Mouse (Mus musculus) neural tube, embryonic 11.5 days (tissue): ENCODE results near the gene Cbfa2t3. TPM values are rescaled to one million over a fixed set of nuclear protein-coding genes. Genes with fewer than 3 reads are reported as not detected.
A peak's percentile ranks its signal among the peaks of the same experiment; 100 is the strongest.

Experiments
- ATAC-seq: fragments of 200-750 bp; cut with Nextera tagmentation; 2 replicates; pipeline ENCODE4 v1.8.0; 2017; ENCODE audit warnings: moderate number of reproducible peaks, mild to moderate bottlenecking, moderate TSS enrichment, moderate library complexity; ENCODE audit not compliant: insufficient read depth, low FRiP score, low TSS enrichment
- DNase-seq: peaks from one replicate; pipeline ENCODE4 v3.0.0-alpha.2; 2015; ENCODE audit warnings: low spot score
- H3K27ac ChIP-seq: fragments of 300-500 bp; sonication (generic); 2 replicates; pipeline ENCODE4 v1.5.1; 2014; ENCODE audit warnings: low read depth, mild to moderate bottlenecking, low read length
- H3K27me3 ChIP-seq: fragments of 300-500 bp; sonication (generic); 2 replicates; pipeline ENCODE4 v1.6.1; 2014; ENCODE audit warnings: mild to moderate bottlenecking, low read length, mixed read lengths; ENCODE audit not compliant: control insufficient read depth, insufficient read depth
- H3K36me3 ChIP-seq: fragments of 300-500 bp; sonication (generic); 2 replicates; pipeline ENCODE4 v1.6.1; 2014; ENCODE audit warnings: mild to moderate bottlenecking, low read length, moderate library complexity, mixed read lengths; ENCODE audit not compliant: control insufficient read depth, insufficient read depth
- H3K4me1 ChIP-seq: fragments of 300-500 bp; sonication (generic); 2 replicates; pipeline ENCODE4 v1.6.1; 2014; ENCODE audit warnings: low read length, mixed read lengths; ENCODE audit not compliant: control insufficient read depth, insufficient read depth
- H3K4me2 ChIP-seq: fragments of 300-500 bp; sonication (generic); 2 replicates; pipeline ENCODE4 v1.6.1; 2014; ENCODE audit warnings: low read depth, mild to moderate bottlenecking, moderate library complexity
- H3K4me3 ChIP-seq: fragments of 300-500 bp; sonication (generic); 2 replicates; pipeline ENCODE4 v1.5.1; 2014; ENCODE audit warnings: low read depth, low read length
- H3K9ac ChIP-seq: fragments of 300-500 bp; sonication (generic); 2 replicates; pipeline ENCODE4 v1.6.1; 2014; ENCODE audit warnings: mild to moderate bottlenecking, low read length
- H3K9me3 ChIP-seq: fragments of 300-500 bp; sonication (generic); 2 replicates; pipeline ENCODE4 v1.6.1; 2016; ENCODE audit warnings: low read length; ENCODE audit not compliant: control insufficient read depth
- WGBS: fragments of 180-500 bp; shearing (Covaris S2); extraction: QIAGEN DNeasy Blood & Tissue Kit; methylation state at CpG from one replicate; pipeline ENCODE4 v1.1.7; 2014; 5-methylcytosine and 5-hydroxymethylcytosine counted together
- polyA plus RNA-seq: library from polyadenylated mRNA; unstranded; fragments of >200 nt; fragmentation: Nextera tagmentation; extraction: Ambion mirVana; gene quantifications from 2 replicates; pipeline ENCODE4 v1.2.1, GENCODE M21; 2014

Gene Cbfa2t3
- polyA plus RNA-seq, 1 experiment from 2014 or later = 8.5 TPM

DNA sequence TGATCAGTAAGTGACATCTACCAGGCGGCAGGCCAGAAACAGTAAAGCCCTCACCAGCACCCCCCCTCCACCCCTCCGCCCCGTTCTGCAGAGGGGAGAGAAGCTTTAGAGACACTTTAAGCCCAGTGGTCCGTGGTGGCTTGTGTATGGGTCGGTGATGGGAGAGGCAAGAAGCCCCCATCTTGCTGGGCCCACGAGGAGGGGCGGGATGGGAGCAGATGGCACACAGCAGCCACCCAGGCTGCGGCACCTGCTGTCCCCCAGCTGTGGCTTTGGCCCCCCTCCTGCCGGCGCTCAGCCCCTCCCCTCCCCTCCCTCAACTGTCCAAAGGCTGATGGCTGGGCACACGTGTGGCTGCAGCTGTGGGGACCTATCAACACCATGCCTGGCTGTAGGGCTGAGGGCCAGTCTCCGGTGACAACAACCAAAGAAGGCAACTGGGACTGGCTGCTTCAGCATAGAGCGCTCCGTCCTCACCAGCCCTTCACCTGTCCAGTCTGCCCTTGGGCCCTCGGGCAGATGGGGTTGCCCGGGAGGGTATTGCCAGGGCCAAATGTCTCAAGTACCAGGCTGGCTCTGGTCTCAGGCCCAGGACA is 47.5 kb downstream of the Cbfa2t3 start:
- ATAC-seq (peak; percentile 38; the same call in 1 of the 2 replicates), DNase-seq (peak; percentile 41)
- H3K36me3 ChIP-seq = no peaks in the 10 kb centered on the region
- H3K4me2 ChIP-seq = no peak overlapping the region
- H3K27me3 ChIP-seq = no peaks in the 10 kb centered on the region
- WGBS = 67% methylated on average over 15 of the region's 16 CpGs
- peaks cover 7% of the 10 kb centered on the region; the same call in 1 of the 2 replicates for H3K4me1 ChIP-seq
- no peak overlapping the region for H3K9ac ChIP-seq
- no peak overlapping the region for H3K27ac ChIP-seq
- no peak overlapping the region for H3K4me3 ChIP-seq
- no peaks in the 10 kb centered on the region for H3K9me3 ChIP-seq

GRCm38 (mm10) chr8:122648192-122648970 is 50.5 kb downstream of the Cbfa2t3 start:
- Histone ChIP-seq H3K9ac (no peak overlapping the region), H3K27me3 (no peaks in the 10 kb centered on the region), H3K4me2 (no peak overlapping the region), H3K4me1 (0 out of 2 replicates have a peak, but pooled peaks cover 7% of the 10 kb centered on the region), H3K27ac (no peak overlapping the region), H3K36me3 (no peaks in the 10 kb centered on the region), H3K9me3 (no peaks in the 10 kb centered on the region), H3K4me3 (no peak overlapping the region)
- ATAC-seq (no peak), DNase-seq (no peak)
- 68% methylated on average over 15 of the region's 15 CpGs for WGBS

GRCm38 (mm10) chr8:122646337-122646736 is 52.6 kb downstream of the Cbfa2t3 start:
- no peaks in the 10 kb centered on the region for H3K9me3 ChIP-seq
- 0 out of 2 replicates have a peak, but pooled peaks cover 3% of the 10 kb centered on the region for H3K4me1 ChIP-seq
- H3K9ac ChIP-seq = no peak overlapping the region
- ATAC-seq (no peak), DNase-seq (no peak)
- WGBS = 90% methylated on average over 16 of the region's 16 CpGs
- no peak overlapping the region for H3K27ac ChIP-seq
- no peak overlapping the region for H3K4me3 ChIP-seq
- no peaks in the 10 kb centered on the region for H3K36me3 ChIP-seq
- no peaks in the 10 kb centered on the region for H3K27me3 ChIP-seq
- H3K4me2 ChIP-seq = no peak overlapping the region

DNA sequence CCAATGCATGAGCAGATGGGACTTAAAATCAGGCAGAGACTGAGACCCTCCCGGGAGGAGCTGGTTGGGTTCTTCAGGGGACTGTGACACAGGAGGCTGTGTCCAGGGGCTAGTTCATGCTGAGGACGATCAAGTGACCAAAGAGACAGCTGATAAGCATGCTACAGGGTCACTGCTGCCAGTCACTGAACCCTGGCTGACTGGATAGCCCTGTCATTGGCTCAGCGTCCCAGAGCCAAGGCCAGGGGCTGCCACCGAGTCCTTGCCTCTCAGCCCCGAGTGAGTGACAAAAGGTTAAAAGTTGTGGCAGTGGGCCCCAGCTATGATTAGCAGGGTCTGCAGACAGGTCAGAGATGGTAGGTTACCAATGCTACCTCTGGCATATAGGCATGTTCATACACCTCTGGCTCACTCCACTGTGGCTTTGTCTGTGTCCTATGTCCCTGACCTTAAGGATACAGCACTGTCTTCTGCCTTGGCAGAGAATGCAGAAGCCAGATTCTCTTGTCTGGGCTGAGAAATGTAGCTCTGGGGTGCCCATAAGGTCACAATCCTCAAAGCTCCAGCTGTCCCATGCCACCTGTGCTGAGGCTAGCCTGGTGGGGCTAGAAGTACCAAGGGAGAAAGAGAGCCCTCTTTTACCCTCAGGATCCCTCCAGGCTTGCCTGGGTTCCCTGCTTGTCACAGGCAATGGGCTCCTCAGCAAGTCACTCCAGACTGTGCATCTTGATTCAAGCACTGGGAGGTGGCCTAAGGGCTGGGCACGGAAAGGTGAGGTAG is 54.5 kb downstream of the Cbfa2t3 start:
- no peaks in the 10 kb centered on the region for H3K9me3 ChIP-seq
- no peaks in the 10 kb centered on the region for H3K27me3 ChIP-seq
- H3K36me3 ChIP-seq = no peaks in the 10 kb centered on the region
- H3K4me2 ChIP-seq = no peak overlapping the region
- 78% methylated on average over 6 of the region's 6 CpGs for WGBS
- H3K9ac ChIP-seq = no peak overlapping the region
- H3K4me3 ChIP-seq = no peak overlapping the region
- peaks cover 9% of the 10 kb centered on the region for H3K4me1 ChIP-seq
- ATAC-seq (no peak), DNase-seq (no peak)
- no peak overlapping the region for H3K27ac ChIP-seq

DNA sequence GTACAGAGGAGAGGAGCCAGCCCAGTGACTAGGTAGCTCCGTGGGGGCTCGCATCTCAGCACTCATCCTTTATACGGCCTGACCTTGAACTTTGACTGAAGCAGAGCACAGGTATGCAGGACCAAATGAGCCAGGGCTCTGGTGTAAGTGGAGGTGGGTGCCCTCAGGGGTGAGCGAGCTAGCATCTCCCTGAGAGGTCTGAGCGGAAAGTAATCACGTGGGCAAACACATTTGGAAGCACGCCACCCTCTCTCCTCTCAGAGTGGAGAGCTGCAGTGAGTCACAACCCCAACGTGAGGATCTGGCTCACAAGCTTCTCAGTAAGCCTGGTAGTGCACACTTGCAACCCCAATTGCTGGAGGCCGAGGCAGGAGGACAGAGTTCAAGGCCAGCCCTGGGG is 56.8 kb downstream of the Cbfa2t3 start:
- no peak overlapping the region for H3K4me2 ChIP-seq
- H3K9me3 ChIP-seq = no peaks in the 10 kb centered on the region
- no peaks in the 10 kb centered on the region for H3K27me3 ChIP-seq
- no peak overlapping the region for H3K4me3 ChIP-seq
- no peak overlapping the region for H3K27ac ChIP-seq
- peaks cover 19% of the 10 kb centered on the region for H3K4me1 ChIP-seq
- no peak overlapping the region for H3K9ac ChIP-seq
- ATAC-seq (no peak), DNase-seq (no peak)
- H3K36me3 ChIP-seq = no peaks in the 10 kb centered on the region
- WGBS = 74% methylated on average over 9 of the region's 9 CpGs

- DNase-seq = no peak
- Histone ChIP-seq H3K4me3 (no peak overlapping the region), H3K9ac (no peak overlapping the region), H3K4me2 (no peak overlapping the region), H3K27ac (no peak overlapping the region), H3K9me3 (no peaks in the 10 kb centered on the region), H3K36me3 (no peaks in the 10 kb centered on the region), H3K4me1 (peaks cover 19% of the 10 kb centered on the region), H3K27me3 (no peaks in the 10 kb centered on the region)
- no peak for ATAC-seq
- 78% methylated on average over 15 of the region's 15 CpGs for WGBS
Observed at GRCm38 (mm10) chr8:122641406-122641805, 57.5 kb downstream of the Cbfa2t3 start.

DNA sequence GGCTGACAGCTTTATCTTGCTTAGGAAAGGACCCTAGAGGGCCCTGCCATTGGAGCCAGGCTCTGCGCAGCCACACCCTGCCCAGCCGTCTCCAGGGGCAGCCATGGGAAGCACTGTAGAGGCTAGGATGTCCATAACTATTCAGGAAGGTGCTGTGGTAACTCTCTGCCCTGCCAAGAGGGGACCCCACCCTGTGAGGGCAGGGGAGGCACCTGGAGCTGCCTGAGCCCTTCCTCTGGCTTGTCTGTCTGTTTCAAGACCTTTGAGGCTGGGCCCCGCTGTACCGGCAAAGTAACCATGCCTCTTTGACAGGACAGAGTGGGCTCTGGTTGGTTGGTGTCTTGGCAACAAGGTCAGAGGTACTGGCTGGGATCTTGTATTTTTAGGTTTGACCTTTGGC is 58.1 kb downstream of the Cbfa2t3 start:
- no peak overlapping the region for H3K4me2 ChIP-seq
- ATAC-seq = no peak
- 67% methylated on average over 4 of the region's 4 CpGs for WGBS

DNA sequence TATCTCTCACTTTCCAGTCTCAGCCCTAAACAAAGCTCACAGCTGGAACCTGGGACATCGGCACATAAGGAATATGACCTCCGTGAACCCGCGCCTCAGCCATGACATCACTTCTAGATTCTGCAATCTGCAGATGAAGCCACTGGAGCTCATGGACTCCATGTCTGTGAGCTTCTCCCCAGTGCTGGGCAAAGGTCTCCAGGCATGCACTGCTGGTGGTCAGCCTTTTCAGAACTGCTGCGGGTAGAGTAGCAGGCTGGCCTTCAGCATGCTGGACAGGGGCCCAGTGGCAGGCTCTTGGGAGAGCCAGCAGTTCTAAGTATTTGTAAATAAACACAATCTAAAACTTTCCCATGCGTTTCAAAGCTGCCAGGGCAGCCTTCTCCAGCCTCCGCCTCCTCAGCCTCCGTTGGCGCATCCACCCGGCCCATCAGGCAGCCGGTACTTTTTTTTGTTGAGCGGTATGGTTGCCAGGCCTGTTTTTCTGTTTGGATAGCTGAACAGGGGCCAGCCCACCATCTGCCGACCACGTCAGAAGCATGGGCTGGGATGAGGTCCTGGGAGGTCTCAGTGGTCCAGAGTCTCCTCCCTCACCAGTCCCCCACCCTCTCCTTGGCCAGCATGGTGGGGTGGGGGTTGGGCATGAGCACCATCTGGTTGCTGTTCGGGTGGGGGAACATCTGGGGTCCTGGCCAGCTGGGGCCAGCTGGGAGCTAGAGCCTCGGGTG is 59.2 kb downstream of the Cbfa2t3 start:
- Histone ChIP-seq H3K9ac (no peak overlapping the region), H3K4me3 (no peak overlapping the region), H3K4me2 (no peak overlapping the region), H3K4me1 (peaks cover 19% of the 10 kb centered on the region), H3K27me3 (no peaks in the 10 kb centered on the region), H3K27ac (no peak overlapping the region; the same call in 1 of the 2 replicates), H3K9me3 (no peaks in the 10 kb centered on the region), H3K36me3 (no peaks in the 10 kb centered on the region)
- WGBS = 41% methylated on average over 16 of the region's 16 CpGs
- DNase-seq (peak; percentile 57), ATAC-seq (no peak)

More for the DNA sequence above, 58.1 kb downstream of the Cbfa2t3 start:
- Histone ChIP-seq H3K4me3 (no peak overlapping the region), H3K36me3 (no peaks in the 10 kb centered on the region), H3K27ac (no peak overlapping the region), H3K27me3 (no peaks in the 10 kb centered on the region), H3K9me3 (no peaks in the 10 kb centered on the region), H3K9ac (no peak overlapping the region), H3K4me1 (peaks cover 19% of the 10 kb centered on the region)
- DNase-seq = no peak
